Mouse (Mus musculus) intestine, embryonic 15.5 days (tissue): ENCODE results near the gene Arhgap10. TPM values are rescaled to one million over a fixed set of nuclear protein-coding genes. Genes with fewer than 3 reads are reported as not detected.

ENCODE experiments used
- ATAC-seq: fragments of 200-750 bp; cut with Nextera tagmentation; 2 replicates; pipeline ENCODE4 v1.8.0; 2017; ENCODE audit warnings: moderate TSS enrichment, moderate library complexity
- H3K27ac ChIP-seq: fragments of 300-500 bp; sonication (generic); 2 replicates; pipeline ENCODE4 v1.5.1; 2015; ENCODE audit warnings: mild to moderate bottlenecking, inconsistent platforms
- H3K27me3 ChIP-seq: fragments of 300-500 bp; sonication (generic); replicated peaks from 2 replicates; pipeline ENCODE4 v1.6.1; 2015; ENCODE audit warnings: inconsistent platforms
- H3K36me3 ChIP-seq: fragments of 300-500 bp; sonication (generic); 2 replicates; pipeline ENCODE4 v1.6.1; 2015; ENCODE audit warnings: inconsistent platforms
- H3K4me1 ChIP-seq: fragments of 300-500 bp; sonication (generic); replicated peaks from 2 replicates; pipeline ENCODE4 v1.6.1; 2015; ENCODE audit warnings: inconsistent platforms
- H3K4me2 ChIP-seq: fragments of 300-500 bp; sonication (generic); replicated peaks from 2 replicates; pipeline ENCODE4 v1.6.1; 2015; ENCODE audit warnings: mild to moderate bottlenecking, inconsistent platforms
- H3K4me3 ChIP-seq: fragments of 300-500 bp; sonication (generic); replicated peaks from 2 replicates; pipeline ENCODE4 v1.5.1; 2015; ENCODE audit warnings: inconsistent platforms
- H3K9ac ChIP-seq: fragments of 300-500 bp; sonication (generic); 2 replicates; pipeline ENCODE4 v1.6.1; 2015; ENCODE audit warnings: inconsistent platforms
- H3K9me3 ChIP-seq: fragments of 300-500 bp; sonication (generic); 2 replicates; pipeline ENCODE4 v1.6.1; 2016; ENCODE audit warnings: inconsistent platforms
- WGBS: fragments of 180-500 bp; shearing (Covaris S2); methylation state at CpG from one replicate; pipeline ENCODE4 v1.1.7; 2015; 5-methylcytosine and 5-hydroxymethylcytosine counted together
- polyA plus RNA-seq: library from polyadenylated mRNA; unstranded; fragments of >200 nt; fragmentation: Nextera tagmentation; extraction: Ambion mirVana; gene quantifications from 2 replicates; pipeline ENCODE4 v1.2.1, GENCODE M21; 2015

The Arhgap10 gene
- polyA plus RNA-seq, 1 experiment from 2014 or later: 30.9 TPM

- H3K4me1 ChIP-seq: peaks cover 44% of the 10 kb centered on the region
- WGBS: 47% methylated on average over 5 of the region's 5 CpGs
These were observed 25.2 kb downstream of the Arhgap10 start for GRCm38 (mm10) chr8:77492356-77493058.

GRCm38 (mm10) chr8:77491231-77491923 is 26.4 kb downstream of the Arhgap10 start:
- Histone ChIP-seq H3K4me1 (peaks cover 49% of the 10 kb centered on the region), H3K9me3 (no peaks in the 10 kb centered on the region), H3K27me3 (no peaks in the 10 kb centered on the region), H3K27ac (peak overlapping the region; percentile 82), H3K36me3 (no peaks in the 10 kb centered on the region), H3K9ac (no peak overlapping the region), H3K4me3 (no peak overlapping the region), H3K4me2 (no peak overlapping the region)
- WGBS: 85% methylated on average over 10 of the region's 10 CpGs
- peak; percentile 9; the same call in 1 of the 2 replicates for ATAC-seq

More at GRCm38 (mm10) chr8:77492356-77493058, 25.2 kb downstream of the Arhgap10 start:
- H3K9me3 ChIP-seq: no peaks in the 10 kb centered on the region
- H3K4me3 ChIP-seq: no peak overlapping the region
- peak overlapping the region; percentile 38 for H3K27ac ChIP-seq
- no peak overlapping the region for H3K9ac ChIP-seq
- H3K36me3 ChIP-seq: no peaks in the 10 kb centered on the region
- H3K4me2 ChIP-seq: no peak overlapping the region
- H3K27me3 ChIP-seq: no peaks in the 10 kb centered on the region
- 0 out of 2 replicates have a peak, but pooled peaks have one; percentile 24 for ATAC-seq

GRCm38 (mm10) chr8:77490095-77490781 is 27.5 kb downstream of the Arhgap10 start:
- peaks cover 53% of the 10 kb centered on the region for H3K4me1 ChIP-seq
- 38% methylated on average over 4 of the region's 4 CpGs for WGBS
- no peaks in the 10 kb centered on the region for H3K9me3 ChIP-seq
- no peak overlapping the region; the same call in 1 of the 2 replicates for H3K9ac ChIP-seq
- H3K27ac ChIP-seq: peak overlapping the region; percentile 82
- peak; percentile 71 for ATAC-seq
- no peak overlapping the region for H3K4me3 ChIP-seq
- H3K27me3 ChIP-seq: no peaks in the 10 kb centered on the region
- H3K4me2 ChIP-seq: peak overlapping the region; percentile 31; the same call in 1 of the 2 replicates
- H3K36me3 ChIP-seq: no peaks in the 10 kb centered on the region

- H3K27ac ChIP-seq: peak overlapping the region; percentile 82
These were observed 28.5 kb downstream of the Arhgap10 start for GRCm38 (mm10) chr8:77489235-77489634.

GRCm38 (mm10) chr8:77488215-77488606 is 29.5 kb downstream of the Arhgap10 start:
- 28% methylated on average over 4 of the region's 4 CpGs for WGBS
- Histone ChIP-seq H3K4me1 (peaks cover 63% of the 10 kb centered on the region), H3K4me3 (no peak overlapping the region), H3K9ac (no peak overlapping the region), H3K27ac (peak overlapping the region; percentile 75), H3K9me3 (no peaks in the 10 kb centered on the region), H3K4me2 (0 out of 2 replicates have a peak overlapping the region, but pooled peaks have one; percentile 1), H3K27me3 (no peaks in the 10 kb centered on the region), H3K36me3 (no peaks in the 10 kb centered on the region)
- ATAC-seq: peak; percentile 44

More at GRCm38 (mm10) chr8:77489235-77489634, 28.5 kb downstream of the Arhgap10 start:
- no peak overlapping the region for H3K9ac ChIP-seq
- H3K4me1 ChIP-seq: peaks cover 57% of the 10 kb centered on the region
- no peaks in the 10 kb centered on the region for H3K36me3 ChIP-seq
- H3K27me3 ChIP-seq: no peaks in the 10 kb centered on the region
- H3K4me3 ChIP-seq: no peak overlapping the region
- H3K4me2 ChIP-seq: no peak overlapping the region
- 93% methylated on average over 6 of the region's 6 CpGs for WGBS
- ATAC-seq: no peak
- H3K9me3 ChIP-seq: no peaks in the 10 kb centered on the region

DNA sequence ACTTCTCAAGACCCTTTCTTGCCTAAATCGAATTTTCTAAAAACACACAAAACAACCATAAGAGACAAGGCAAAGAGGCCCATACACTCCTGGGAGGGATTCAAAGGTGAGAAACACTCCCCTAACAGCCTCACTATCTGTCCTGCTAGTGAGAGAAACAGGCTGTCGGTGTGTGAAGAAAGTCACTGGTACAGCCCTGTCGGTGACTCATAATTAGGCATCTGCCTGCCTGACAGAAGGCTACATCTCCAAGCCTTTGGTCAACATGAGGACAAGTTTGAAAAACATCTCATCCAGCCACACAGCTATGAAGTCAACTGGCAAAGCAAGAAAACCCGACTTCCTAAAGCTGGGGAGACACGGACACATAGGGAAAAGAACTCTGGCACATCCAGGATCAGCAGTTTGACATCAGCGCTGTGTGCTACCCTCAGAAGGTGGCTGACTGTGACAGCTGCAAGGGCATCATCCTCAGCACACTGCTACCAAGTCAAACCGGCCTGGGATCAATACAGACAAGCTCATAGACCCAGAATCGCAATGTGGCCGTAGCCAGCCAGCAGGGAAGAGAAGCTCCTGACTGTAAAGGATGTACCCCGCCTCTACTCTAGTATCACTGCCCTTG is 30.1 kb downstream of the Arhgap10 start:
- peak overlapping the region; percentile 75 for H3K27ac ChIP-seq
- H3K4me1 ChIP-seq: peaks cover 61% of the 10 kb centered on the region
- ATAC-seq: no peak
- 40% methylated on average over 10 of the region's 10 CpGs for WGBS
- 0 out of 2 replicates have a peak overlapping the region, but pooled peaks have one; percentile 1 for H3K4me2 ChIP-seq
- H3K9me3 ChIP-seq: no peaks in the 10 kb centered on the region
- H3K4me3 ChIP-seq: no peak overlapping the region
- H3K27me3 ChIP-seq: no peaks in the 10 kb centered on the region
- H3K36me3 ChIP-seq: no peaks in the 10 kb centered on the region
- no peak overlapping the region for H3K9ac ChIP-seq

GRCm38 (mm10) chr8:77486749-77487148 is 31.0 kb downstream of the Arhgap10 start:
- Histone ChIP-seq H3K4me2 (no peak overlapping the region), H3K4me3 (no peak overlapping the region), H3K27ac (no peak overlapping the region), H3K36me3 (no peaks in the 10 kb centered on the region), H3K9me3 (no peaks in the 10 kb centered on the region), H3K27me3 (no peaks in the 10 kb centered on the region), H3K4me1 (peaks cover 59% of the 10 kb centered on the region), H3K9ac (no peak overlapping the region)
- 82% methylated on average over 2 of the region's 2 CpGs for WGBS
- no peak for ATAC-seq

DNA sequence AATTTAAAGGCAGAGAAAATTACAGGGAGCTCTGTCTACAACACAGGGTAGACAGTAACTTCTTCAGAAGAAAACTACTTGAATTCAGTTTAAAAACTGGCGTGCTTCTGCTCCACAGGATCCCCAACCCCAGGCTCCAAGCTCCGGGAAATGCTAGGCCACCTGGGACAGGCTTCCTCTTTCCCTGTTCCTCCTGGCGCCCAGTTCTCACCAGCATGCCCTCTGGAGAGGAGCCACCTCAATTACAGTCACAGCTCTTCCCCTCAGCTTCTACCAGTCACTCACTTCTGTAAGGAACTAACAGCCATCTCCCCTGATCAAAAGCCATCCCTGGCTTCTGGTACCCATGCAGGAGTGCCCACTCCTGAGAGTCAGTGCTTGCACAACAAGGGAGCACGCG is 32.9 kb downstream of the Arhgap10 start:
- H3K4me1 ChIP-seq: peaks cover 47% of the 10 kb centered on the region
- WGBS: 70% methylated on average over 5 of the region's 5 CpGs

GRCm38 (mm10) chr8:77484266-77484665 is 33.5 kb downstream of the Arhgap10 start:
- H3K9me3 ChIP-seq: no peaks in the 10 kb centered on the region
- H3K27ac ChIP-seq: no peak overlapping the region
- 66% methylated on average over 7 of the region's 7 CpGs for WGBS
- peaks cover 44% of the 10 kb centered on the region for H3K4me1 ChIP-seq
- no peak overlapping the region for H3K9ac ChIP-seq
- no peaks in the 10 kb centered on the region for H3K27me3 ChIP-seq
- no peaks in the 10 kb centered on the region for H3K36me3 ChIP-seq
- ATAC-seq: no peak
- no peak overlapping the region for H3K4me2 ChIP-seq
- no peak overlapping the region for H3K4me3 ChIP-seq

More for the DNA sequence above, 32.9 kb downstream of the Arhgap10 start:
- no peaks in the 10 kb centered on the region for H3K9me3 ChIP-seq
- no peaks in the 10 kb centered on the region for H3K27me3 ChIP-seq
- H3K4me3 ChIP-seq: no peak overlapping the region
- no peak overlapping the region for H3K9ac ChIP-seq
- H3K27ac ChIP-seq: no peak overlapping the region
- H3K4me2 ChIP-seq: no peak overlapping the region
- H3K36me3 ChIP-seq: no peaks in the 10 kb centered on the region
- no peak for ATAC-seq

GRCm38 (mm10) chr8:77483676-77484075 is 34.1 kb downstream of the Arhgap10 start:
- ATAC-seq: no peak
- peaks cover 44% of the 10 kb centered on the region for H3K4me1 ChIP-seq
- WGBS: 72% methylated on average over 4 of the region's 4 CpGs

GRCm38 (mm10) chr8:77481791-77482190 is 36.0 kb downstream of the Arhgap10 start:
- Histone ChIP-seq H3K4me3 (no peak overlapping the region), H3K27ac (no peak overlapping the region), H3K36me3 (no peaks in the 10 kb centered on the region), H3K9ac (no peak overlapping the region), H3K27me3 (no peaks in the 10 kb centered on the region), H3K9me3 (no peaks in the 10 kb centered on the region), H3K4me2 (no peak overlapping the region), H3K4me1 (peaks cover 39% of the 10 kb centered on the region)
- ATAC-seq: no peak
- WGBS: 52% methylated on average over 6 of the region's 6 CpGs

More at GRCm38 (mm10) chr8:77483676-77484075, 34.1 kb downstream of the Arhgap10 start:
- Histone ChIP-seq H3K27me3 (no peaks in the 10 kb centered on the region), H3K4me3 (no peak overlapping the region), H3K36me3 (no peaks in the 10 kb centered on the region), H3K27ac (no peak overlapping the region), H3K4me2 (no peak overlapping the region), H3K9ac (no peak overlapping the region), H3K9me3 (no peaks in the 10 kb centered on the region)

- whole genome bisulfite sequencing: 76% methylated on average over 9 of the region's 9 CpGs
- H3K4me2 ChIP-seq: no peak overlapping the region
- no peak overlapping the region for H3K4me3 ChIP-seq
- no peak for ATAC-seq
- H3K27ac ChIP-seq: no peak overlapping the region
- H3K4me1 ChIP-seq: peaks cover 32% of the 10 kb centered on the region
- no peak overlapping the region for H3K9ac ChIP-seq
- no peaks in the 10 kb centered on the region for H3K36me3 ChIP-seq
- no peaks in the 10 kb centered on the region for H3K9me3 ChIP-seq
- H3K27me3 ChIP-seq: no peaks in the 10 kb centered on the region
These were observed 37.8 kb downstream of the Arhgap10 start for GRCm38 (mm10) chr8:77479995-77480394.
